Mouse (Mus musculus) spleen, postnatal 14 days (tissue): ENCODE data around the gene Aldh3b3.
"Not testable (repeated sequence)": the region's sequence is repeated elsewhere in the genome, so short reads cannot be mapped to it uniquely, and the experiment has no call there.

ENCODE experiments used
- DNase-seq, 2 experiments: peaks; one replicate each; pipeline ENCODE4 v3.0.0; 2021 to 2022; ENCODE audit warnings: low spot score in 2 of 2

The Aldh3b3 gene

DNA sequence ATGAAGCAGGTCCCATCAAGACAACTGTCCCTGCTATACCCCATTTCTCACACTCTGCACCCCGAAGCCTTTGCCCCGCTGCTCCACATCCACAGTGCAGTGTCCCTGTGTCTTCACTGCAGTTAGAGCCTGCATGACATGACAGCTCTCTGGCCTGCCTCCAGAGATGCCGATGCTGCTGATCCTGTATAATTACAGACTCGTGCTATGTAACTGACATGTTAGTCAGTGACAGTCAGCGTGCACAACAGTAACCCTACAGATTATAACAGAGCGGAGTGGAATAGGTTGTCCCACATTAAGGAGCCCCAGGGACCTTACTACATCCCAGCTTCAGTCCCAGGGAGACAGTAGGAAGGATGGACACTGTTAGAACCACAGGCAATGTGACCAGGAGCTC lies 16.2 kb downstream of the Aldh3b3 start:
- DNase-seq: not testable (repeated sequence)

DNA sequence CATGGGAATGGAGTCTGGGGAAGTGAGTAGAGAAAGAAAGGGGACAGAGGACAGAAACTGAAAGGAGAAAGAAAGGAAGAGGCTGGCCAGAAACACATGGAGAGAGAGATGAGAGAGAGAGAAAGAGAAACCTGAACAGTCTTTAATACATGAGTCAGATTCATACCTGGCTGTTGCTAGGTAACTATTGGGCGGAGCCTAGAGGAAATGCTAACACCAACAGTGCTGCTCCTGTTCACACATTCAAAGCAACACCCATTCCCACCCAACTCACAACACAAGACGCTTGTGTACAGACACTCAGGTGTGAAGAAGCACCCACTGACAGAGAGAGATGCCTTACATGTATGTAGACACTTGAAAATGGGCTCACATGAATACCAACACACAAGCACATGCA lies 17.4 kb downstream of the Aldh3b3 start:
- DNase-seq: no peak

DNA sequence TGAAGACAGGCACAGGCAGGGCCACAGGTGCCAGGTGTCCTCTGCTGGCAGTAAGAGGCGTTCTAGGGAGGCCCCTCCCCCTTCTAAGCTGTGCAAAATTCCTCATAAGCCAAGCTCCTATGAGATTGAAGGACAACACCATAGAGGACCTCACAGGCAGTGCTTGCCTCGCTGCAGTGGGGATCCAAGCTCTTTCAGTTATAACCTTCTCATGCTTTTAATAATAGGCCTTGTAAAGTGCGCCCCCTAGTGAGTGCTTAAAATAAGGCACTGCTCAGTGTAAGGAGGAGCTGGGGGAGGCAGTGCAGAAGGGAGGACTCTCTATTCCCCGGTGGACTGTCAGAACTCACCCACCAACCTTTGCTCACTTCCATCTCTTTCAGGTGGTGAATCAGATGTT lies 21.9 kb downstream of the Aldh3b3 start:
- peak; percentile 48 to 76 for DNase-seq

DNA sequence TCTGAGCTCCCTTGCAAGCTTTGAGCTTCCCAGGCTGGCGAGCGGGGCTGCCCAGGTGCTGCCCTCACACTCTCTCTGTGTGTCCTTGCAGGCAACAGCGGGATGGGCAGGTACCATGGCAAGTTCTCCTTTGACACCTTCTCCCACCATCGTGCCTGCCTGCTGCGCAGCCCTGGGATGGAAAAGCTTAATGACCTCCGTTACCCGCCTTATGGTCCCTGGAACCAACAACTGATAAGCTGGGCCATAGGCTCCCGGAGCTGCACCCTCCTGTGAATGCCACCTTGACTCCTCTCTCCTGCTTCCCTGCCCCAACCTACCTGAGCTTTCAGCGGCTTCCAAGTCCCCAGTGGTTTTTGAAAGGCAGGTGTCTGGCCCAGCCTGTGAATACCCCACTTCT lies 22.5 kb downstream of the Aldh3b3 start:
- DNase-seq: no peak

DNA sequence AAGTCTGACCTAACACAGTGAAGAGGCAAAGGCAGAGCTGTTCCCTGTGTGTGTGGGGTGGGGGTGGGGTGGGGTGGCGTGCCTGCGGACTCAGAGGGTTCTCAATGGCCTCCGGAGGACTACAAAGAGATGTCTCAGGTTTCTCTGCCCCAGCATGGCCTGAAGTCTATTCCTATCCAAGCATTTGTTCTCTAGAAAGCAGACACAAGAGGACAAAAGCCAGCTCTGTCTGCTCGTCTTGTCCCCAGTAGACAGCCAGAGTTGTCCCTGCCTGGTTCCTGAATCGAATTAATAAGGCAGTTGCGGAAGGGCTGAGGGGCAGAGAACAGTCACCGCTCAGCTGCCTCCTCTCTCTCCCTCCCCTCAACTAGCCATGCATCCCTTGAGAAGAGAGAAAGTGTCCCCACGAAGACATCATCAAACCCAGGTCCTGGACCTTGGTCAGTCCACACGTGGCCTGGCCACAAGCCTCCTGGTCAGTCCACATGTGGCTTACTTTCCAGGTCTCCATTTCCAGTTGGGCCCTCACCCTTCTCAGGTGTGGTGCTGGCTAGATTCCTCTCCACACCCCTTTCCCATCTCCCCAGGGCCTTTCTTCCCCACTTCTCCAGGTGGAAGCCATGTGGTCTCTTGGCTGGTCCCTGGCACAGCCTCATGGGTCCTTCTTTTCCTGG lies 25.2 kb downstream of the Aldh3b3 start:
- DNase-seq: no peak

DNA sequence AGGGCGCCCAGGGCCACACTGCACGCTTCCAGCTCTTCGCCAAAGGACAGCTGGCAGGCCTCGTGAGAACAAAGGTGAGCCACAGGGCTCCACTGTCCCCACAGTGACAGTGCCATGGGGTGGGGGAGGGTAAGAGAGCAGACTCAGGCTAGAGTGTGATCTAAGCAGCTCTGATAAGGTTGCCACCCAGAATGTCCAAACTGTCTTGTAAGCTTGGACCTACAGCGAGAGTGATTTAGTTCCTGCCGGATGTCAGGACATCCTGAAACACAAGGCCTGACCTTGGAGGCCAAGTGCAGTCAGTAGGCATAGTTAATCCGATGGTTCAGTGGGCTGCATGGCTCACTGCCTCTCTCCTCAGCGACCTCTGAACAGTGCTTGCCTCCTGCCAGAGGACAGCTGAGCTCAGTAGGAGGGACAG lies 26.8 kb downstream of the Aldh3b3 start:
- no peak for DNase-seq

DNA sequence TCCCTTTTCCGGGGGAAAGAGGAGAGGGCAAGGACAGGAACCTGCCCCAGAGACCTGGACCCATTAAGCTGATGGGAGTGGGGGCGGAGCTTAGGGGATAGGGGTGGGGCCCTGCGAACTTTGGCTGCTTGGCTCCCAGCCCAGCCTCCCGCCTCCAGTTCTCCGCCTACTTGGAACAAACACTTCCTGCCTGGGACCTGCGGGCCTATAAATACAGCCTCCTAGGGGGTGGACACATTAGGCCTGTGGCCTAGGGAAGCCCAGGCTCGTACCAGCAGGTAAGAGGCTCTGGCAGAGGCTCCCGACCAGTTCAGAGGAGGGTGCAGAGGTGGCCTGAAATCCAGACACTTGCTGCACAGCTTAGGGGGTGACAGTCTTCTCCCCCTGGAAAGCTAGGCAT lies 27.9 kb downstream of the Aldh3b3 start, which contains the start of gene Acy3:
TSS of gene Acy3 (plus strand) at position 237 of the 400 bp plus-strand sequence.
- DNase-seq: peak in 1 of 2 experiments; percentile 34

DNA sequence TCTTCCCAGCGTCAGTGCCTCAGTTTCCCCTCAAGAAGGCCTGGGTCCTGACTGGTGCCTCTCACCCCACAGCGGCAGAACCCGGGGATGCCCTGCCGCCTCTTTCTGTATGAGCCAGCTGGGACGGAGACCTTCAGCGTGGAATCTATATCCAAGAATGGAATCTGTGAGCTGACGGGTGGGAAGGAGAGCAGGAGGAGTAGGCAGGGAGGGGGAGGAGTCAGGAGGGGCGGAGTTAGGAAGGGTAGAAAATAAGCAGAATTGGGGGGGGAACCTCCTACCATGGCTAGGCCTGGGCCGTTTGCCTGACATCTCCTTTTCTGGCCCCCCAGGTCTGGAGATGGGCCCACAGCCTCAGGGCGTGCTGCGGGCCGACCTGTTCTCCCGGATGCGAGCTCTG lies 29.6 kb downstream of the Aldh3b3 start:
- DNase-seq: no peak

DNA sequence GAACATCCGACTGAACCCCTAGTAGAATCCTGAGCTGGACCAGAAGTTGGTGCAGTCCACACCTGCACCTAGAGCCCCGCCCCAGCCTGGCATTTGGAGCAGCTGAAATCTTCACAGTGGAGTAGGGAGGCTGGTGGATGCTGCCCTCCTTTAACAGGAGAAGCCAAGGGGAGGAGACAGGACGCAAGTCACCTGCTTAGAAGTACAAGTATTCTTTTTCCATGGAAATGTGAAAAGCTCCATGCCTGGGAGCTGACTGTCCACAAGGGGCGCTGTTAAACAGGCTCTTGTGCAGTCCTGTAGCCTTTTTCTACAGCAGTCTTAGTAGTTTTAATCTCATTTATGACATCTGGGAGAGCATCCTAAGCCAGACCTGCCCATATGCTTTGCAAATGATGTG lies 30.3 kb downstream of the Aldh3b3 start:
- DNase-seq: no peak

DNA sequence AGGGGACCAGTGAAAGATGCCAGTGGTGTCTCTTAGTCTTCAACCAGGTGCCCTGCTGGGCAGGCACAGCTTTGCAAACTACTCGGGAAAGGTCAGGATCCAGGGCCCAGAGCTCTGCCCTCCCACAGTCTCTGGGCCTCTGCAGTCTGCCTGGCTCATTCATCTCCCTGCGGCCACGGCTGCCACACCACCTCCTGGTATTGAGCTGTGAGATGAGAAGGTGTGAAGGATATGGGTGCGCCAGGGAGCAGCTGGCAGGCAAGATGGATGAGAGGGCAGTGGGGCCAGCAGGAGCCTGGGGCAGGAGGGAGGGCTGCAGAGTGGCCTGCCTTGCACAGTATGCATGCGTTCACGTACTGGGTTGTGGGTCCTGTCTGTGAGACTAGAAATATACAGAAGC lies 32.4 kb downstream of the Aldh3b3 start:
- no peak for DNase-seq

DNA sequence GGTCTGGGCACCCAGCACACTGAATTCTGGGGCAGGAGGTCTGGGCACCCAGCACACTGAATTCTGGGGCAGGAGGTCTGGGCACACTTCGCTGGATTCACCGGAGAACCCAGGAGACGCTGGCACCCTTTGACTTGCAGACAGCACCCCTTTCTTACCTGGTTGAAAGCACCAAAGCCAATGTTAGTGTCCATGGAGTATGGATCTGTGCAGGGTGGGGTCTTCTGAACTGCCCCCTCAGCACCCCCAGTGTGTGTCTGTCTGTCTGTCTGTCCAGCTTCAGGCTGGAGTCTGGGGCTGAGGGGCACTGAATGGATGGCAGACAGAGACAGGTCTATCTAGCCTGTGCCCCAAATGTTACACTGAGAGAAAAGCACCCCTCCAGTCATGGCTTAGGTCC lies 33.1 kb downstream of the Aldh3b3 start:
- DNase-seq: no peak

DNA sequence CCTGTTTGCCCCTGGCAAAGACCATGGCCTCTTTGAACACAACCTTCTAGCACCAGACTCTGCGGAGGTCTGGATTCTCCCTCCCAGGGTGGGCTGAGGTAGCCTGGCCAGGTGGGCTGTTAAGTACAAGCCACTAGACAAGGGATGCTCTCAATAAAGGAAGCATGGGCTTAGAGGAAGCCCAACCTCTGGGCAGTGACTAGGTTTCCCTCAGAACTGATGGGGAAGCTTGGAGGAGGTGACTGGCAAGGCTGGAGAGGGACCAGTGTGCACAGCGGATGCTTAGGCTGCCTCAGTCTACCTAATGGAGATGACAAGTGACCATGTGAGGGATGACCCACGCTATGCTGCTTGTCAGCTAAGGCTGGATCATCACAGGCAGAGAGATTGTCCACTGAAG lies 33.5 kb downstream of the Aldh3b3 start:
- DNase-seq: no peak

DNA sequence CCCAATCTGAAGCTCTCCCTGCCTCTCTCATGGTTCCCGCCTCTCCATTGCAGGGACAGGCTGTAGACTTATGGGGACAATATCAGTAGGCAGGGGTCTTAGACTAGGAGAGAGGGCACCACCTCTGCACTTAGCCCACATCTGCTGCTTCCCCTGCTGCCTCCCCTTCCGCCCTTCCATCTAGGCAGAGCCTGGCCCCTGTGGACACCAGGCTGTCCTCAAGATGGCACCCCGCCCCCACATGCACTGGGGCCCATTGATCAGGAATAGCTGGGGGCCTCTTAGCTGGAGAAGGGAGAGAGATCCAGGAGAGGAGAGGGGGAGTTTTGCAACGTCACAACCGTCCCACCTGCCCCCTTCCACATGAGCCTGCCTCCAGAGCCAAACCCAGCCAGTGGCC lies 34.0 kb downstream of the Aldh3b3 start, which contains the start of gene Tbx10:
TSS of gene Tbx10 (plus strand) at position 337 of the 400 bp plus-strand sequence.
- no peak for DNase-seq

DNA sequence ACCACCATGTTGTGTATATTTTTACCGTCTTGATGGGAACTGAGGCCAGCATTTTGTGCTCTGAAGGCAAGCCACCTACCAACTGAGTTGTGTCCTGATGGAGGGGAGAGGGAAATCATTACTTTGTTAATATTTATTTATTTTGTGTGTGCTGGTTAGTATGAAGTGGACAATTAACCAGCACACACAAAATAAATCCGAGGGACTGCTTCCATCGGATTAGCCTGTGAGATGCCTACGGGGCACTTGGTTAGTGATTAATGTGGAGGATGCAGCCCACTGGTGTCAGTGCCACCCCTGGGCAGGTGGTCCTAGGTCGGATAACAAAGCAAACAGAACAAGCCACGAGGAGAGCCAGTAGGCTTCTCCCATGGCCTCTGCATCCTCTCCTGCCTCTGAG lies 36.5 kb downstream of the Aldh3b3 start:
- no peak for DNase-seq

DNA sequence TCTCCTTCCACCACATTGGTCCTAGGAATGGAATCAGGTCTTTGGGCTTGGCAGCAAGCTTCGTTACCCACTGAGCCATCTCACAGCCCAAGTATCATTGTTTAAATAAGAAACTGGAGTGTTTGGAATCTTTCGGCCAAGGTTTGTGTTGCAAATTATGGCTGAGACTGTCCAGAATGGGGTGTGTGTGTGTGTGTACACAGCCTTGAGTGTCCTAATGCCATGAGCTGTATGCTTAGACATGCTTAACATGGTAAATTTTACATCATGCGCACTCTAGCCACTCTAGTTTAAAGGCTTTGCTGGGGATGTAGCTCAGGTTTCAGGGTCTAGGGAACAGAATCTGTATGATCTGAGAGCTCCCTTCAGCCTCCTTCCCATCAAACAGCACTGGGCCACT lies 37.1 kb downstream of the Aldh3b3 start:
- no peak for DNase-seq

DNA sequence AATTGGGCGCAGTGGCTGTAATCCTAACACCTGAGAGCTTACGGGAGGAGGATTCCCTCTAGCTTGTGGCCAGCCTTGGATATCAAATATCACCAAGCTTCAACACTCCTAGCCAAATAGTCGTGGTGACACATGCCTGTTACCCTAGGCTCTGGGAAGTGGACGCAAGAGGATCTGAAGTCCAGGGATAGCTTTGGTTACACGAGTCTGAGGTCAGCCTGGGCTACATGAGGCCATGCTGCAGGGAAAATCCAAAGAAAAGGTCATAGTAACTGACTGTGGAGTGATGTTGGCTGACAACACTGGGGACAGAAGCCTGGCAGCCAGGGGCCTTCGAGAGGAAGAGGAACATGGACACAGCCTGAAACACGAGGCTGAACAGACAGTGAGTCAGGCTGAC lies 37.7 kb downstream of the Aldh3b3 start:
- DNase-seq: no peak

DNA sequence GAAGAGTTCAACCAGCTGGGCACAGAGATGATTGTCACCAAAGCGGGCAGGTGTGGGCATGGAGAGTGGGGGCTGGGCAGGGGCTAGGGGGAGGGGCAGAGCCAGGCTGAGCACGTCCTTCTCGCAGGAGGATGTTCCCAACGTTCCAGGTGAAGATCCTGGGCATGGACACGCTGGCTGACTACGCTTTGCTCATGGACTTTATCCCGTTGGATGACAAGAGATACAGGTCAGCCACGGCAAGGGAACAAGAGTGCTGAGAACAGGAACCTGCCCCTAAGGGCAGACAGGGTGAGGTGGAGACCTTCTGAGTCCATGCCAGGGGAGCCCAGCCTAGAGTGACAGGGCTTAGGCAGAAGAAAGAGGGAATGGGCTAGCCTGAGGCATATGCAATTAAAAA lies 38.3 kb downstream of the Aldh3b3 start:
- no peak for DNase-seq

DNA sequence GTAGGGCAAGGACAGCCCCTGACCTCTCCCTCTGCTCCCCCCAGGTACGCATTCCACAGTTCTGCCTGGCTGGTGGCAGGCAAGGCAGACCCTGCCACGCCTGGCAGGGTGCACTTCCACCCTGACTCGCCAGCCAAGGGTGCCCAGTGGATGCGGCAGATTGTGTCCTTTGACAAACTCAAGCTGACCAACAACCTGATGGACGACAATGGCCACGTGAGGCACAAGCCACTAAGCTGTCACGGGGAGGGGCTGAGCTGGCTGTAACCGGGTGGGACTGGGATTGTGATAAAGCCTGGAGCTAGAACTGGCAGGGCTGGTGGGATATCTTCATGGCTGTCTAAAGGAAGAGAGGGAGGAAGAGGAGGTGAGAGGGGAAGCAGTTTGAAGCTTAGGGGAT lies 38.8 kb downstream of the Aldh3b3 start:
- DNase-seq: no peak

DNA sequence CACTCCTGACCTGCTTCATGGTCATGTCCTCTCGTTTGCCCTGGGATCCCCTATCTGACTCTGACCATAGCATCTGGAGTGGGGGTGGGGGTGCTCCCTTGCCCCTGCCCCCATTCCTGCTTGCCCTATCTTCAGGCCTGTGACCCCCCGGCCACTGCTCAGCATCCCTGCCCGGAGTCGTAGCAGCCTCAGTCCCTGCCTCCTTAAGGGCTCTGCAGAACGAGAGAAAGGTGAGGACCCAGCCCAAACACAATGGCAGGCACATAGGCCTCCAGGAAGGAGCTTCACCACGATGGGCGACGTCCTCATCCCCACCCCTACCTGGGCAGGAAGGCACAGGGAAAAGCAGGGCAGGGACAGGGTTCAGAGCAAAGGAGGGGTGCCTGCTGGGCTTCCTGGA lies 39.9 kb downstream of the Aldh3b3 start:
- no peak for DNase-seq

DNA sequence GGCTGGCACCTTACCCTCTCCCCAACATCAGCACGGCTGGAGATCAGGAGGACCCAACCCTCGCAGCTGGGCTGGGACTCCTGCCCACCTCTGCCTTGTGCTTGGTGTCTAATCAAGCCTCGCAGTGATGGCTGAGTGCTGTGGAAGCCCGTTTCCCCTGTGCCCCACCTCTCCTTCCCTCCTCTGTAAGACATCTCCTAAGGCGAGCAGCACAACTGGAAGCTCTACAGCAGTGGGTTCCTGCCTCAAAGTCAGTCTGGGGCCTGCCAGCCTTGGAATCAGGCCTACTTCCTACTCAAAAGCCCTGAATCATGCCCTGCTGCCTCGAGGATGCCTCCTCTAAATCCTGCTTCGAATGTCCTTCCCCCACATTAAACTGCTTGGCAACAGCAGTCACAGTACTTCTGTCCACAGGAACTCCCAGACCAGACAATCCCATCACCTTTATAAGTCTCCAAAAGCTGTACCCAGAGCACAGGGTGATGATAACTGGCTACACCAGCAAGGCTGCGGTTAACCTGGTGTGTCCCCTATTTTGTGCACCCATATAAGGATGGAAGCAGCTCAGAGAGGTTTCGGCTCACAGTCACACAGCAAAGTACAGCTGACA lies 40.8 kb downstream of the Aldh3b3 start:
- no peak for DNase-seq

DNA sequence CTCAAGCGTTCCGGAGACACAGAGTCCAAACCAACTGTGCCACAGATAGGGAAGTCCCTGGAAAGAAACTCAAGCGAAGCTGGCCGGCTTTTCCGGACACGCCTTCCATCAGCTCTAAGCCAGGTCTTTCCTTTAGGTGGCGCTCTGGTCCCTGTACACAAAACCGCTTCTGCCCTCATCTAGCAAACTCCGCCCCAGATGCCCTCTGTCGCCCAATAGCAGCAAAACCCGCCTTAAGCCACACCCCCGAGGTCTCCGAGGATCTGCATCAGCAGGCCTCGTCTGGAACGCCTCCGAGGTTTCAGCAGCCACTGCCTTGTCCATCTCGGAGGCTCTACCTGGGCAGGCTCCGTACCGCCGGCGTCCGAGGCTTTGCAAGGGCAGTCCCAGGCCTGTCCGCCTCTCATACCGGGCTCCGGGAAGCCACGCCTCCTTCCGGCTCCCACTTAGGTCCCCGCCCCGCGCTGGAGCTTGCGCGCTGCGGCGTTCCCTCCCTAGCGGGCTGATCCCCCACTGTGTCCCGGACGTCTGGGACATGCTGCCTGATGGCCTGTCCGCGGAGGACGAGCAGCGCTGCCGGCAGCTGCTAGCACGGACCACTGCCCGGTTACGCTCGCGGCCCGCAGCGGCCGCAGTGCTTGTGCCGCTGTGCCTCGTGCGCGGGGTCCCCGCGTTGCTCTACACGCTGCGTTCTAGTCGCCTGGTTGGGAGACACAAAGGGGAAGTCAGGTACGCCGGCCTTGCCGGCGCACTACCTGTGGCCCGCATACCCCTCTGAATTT lies 41.9 kb downstream of the Aldh3b3 start, which contains the start of the genes Nudt8 and Gm49405:
TSS of gene Nudt8 (plus strand) at position 462 of the 782 bp plus-strand sequence.
TSS of gene Gm49405 (plus strand) at position 508 of the 782 bp plus-strand sequence.
- peak; percentile 87 to 89 for DNase-seq

DNA sequence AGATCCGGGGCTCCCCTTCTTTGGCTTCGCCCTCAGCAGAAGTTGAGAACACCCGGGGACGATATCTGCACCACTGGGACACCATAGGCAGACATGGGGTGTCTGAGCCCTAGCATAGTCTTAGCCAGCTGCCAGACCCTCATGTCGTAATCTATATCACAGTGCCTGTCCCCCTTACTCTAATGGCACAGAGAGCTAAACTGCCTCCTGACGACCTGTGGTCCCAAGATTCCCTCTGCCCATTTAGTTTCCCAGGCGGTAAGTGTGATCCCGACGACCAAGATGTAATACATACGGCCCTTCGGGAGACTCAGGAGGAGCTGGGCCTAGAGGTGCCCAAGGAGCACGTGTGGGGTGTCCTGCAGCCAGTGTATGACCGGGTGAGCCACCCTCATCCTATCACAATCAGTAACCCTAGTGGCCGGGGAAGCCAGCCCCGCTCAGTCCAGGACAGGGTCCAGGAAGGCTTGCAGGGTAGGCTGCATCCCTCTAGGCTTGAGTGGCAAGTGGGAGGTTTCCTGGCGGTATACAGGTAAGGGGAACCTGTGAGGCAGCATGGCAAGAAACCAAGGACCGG lies 42.6 kb downstream of the Aldh3b3 start:
- no peak for DNase-seq
